Mouse (Mus musculus): ENCODE data around the gene Nedd9. TPM values are rescaled to one million over a fixed set of nuclear protein-coding genes. Genes with fewer than 3 reads are reported as not detected.

Gene Nedd9
- 17.2 and 20.9 TPM in 2 replicates for polyA plus RNA-seq (2016; fragmentation: Nextera tagmentation; extraction: Ambion mirVana)

GRCm38 (mm10) chr13:41486606-41487408, at the start of gene Nedd9:
Gene Nedd9, minus strand, starts transcription at chr13:41487362.
- 80% methylated on average over 15 of the region's 15 CpGs for WGBS
- H3K9me3 ChIP-seq: no peaks in the 10 kb centered on the region
- H3K27ac ChIP-seq: 0 out of 2 replicates have a peak within 1 kb of the TSS, but pooled peaks have one; percentile 8
- H3K27me3 ChIP-seq (ENCODE audit: insufficient read depth, poor library complexity, severe bottlenecking): peaks cover 21% of the 10 kb centered on the region
- H3K4me3 ChIP-seq: no peak within 1 kb of the TSS
- no peak for DNase-seq (ENCODE audit: low spot score)
- peaks cover 24% of the 10 kb centered on the region for H3K4me1 ChIP-seq (replicated peaks)
- H3K36me3 ChIP-seq: no peaks in the 10 kb centered on the region

- DNase-seq (ENCODE audit: low spot score): no peak
- Histone ChIP-seq H3K4me3 (no peak overlapping the region), H3K4me1 (replicated peaks) (no peaks in the 10 kb centered on the region), H3K9me3 (no peaks in the 10 kb centered on the region), H3K27me3 (ENCODE audit: insufficient read depth, poor library complexity, severe bottlenecking) (no peaks in the 10 kb centered on the region), H3K27ac (no peak overlapping the region), H3K36me3 (no peaks in the 10 kb centered on the region)
- WGBS: 85% methylated on average over 5 of the region's 5 CpGs
Measured at GRCm38 (mm10) chr13:41532625-41533024, 45.5 kb upstream of the Nedd9 start.

GRCm38 (mm10) chr13:41530326-41530725, 43.2 kb upstream of the Nedd9 start:
- no peak for DNase-seq (ENCODE audit: low spot score)
- Histone ChIP-seq H3K27me3 (ENCODE audit: insufficient read depth, poor library complexity, severe bottlenecking) (no peaks in the 10 kb centered on the region), H3K9me3 (no peaks in the 10 kb centered on the region), H3K36me3 (no peaks in the 10 kb centered on the region), H3K4me1 (replicated peaks) (no peaks in the 10 kb centered on the region), H3K4me3 (no peak overlapping the region), H3K27ac (no peak overlapping the region)

- Histone ChIP-seq H3K4me3 (no peak overlapping the region), H3K4me1 (replicated peaks) (no peaks in the 10 kb centered on the region), H3K9me3 (no peaks in the 10 kb centered on the region), H3K27ac (no peak overlapping the region), H3K27me3 (ENCODE audit: insufficient read depth, poor library complexity, severe bottlenecking) (no peaks in the 10 kb centered on the region), H3K36me3 (no peaks in the 10 kb centered on the region)
- WGBS: 96% methylated on average over 11 of the region's 11 CpGs
- DNase-seq (ENCODE audit: low spot score): no peak
Measured at GRCm38 (mm10) chr13:41524208-41524607, 37.0 kb upstream of the Nedd9 start.

- no peak overlapping the region for H3K27ac ChIP-seq
- 0 out of 2 replicates have a peak, but pooled peaks cover 3% of the 10 kb centered on the region for H3K4me1 ChIP-seq (replicated peaks)
- H3K36me3 ChIP-seq: no peaks in the 10 kb centered on the region
- H3K27me3 ChIP-seq (ENCODE audit: insufficient read depth, poor library complexity, severe bottlenecking): no peaks in the 10 kb centered on the region
- no peak overlapping the region for H3K4me3 ChIP-seq
- WGBS: 84% methylated on average over 4 of the region's 4 CpGs
- no peak for DNase-seq (ENCODE audit: low spot score)
- H3K9me3 ChIP-seq: no peaks in the 10 kb centered on the region
Measured at GRCm38 (mm10) chr13:41521296-41521695, 34.1 kb upstream of the Nedd9 start.

GRCm38 (mm10) chr13:41520549-41521161, 33.5 kb upstream of the Nedd9 start:
- H3K4me3 ChIP-seq: no peak overlapping the region
- 0 out of 2 replicates have a peak, but pooled peaks cover 3% of the 10 kb centered on the region for H3K4me1 ChIP-seq (replicated peaks)
- 90% methylated on average over 5 of the region's 5 CpGs for WGBS
- no peaks in the 10 kb centered on the region for H3K36me3 ChIP-seq
- no peaks in the 10 kb centered on the region for H3K9me3 ChIP-seq
- no peak for DNase-seq (ENCODE audit: low spot score)
- no peaks in the 10 kb centered on the region for H3K27me3 ChIP-seq (ENCODE audit: insufficient read depth, poor library complexity, severe bottlenecking)
- H3K27ac ChIP-seq: no peak overlapping the region

GRCm38 (mm10) chr13:41519792-41520191, 32.6 kb upstream of the Nedd9 start:
- H3K4me1 ChIP-seq (replicated peaks): 0 out of 2 replicates have a peak, but pooled peaks cover 8% of the 10 kb centered on the region
- H3K27ac ChIP-seq: no peak overlapping the region
- H3K9me3 ChIP-seq: no peaks in the 10 kb centered on the region
- no peak for DNase-seq (ENCODE audit: low spot score)
- H3K36me3 ChIP-seq: no peaks in the 10 kb centered on the region
- no peak overlapping the region for H3K4me3 ChIP-seq
- H3K27me3 ChIP-seq (ENCODE audit: insufficient read depth, poor library complexity, severe bottlenecking): no peaks in the 10 kb centered on the region
- 89% methylated on average over 4 of the region's 4 CpGs for WGBS

- H3K4me3 ChIP-seq: no peak overlapping the region
- no peaks in the 10 kb centered on the region for H3K27me3 ChIP-seq (ENCODE audit: insufficient read depth, poor library complexity, severe bottlenecking)
- WGBS: 94% methylated on average over 4 of the region's 4 CpGs
- H3K36me3 ChIP-seq: no peaks in the 10 kb centered on the region
- no peak overlapping the region for H3K27ac ChIP-seq
- no peaks in the 10 kb centered on the region for H3K9me3 ChIP-seq
- no peak for DNase-seq (ENCODE audit: low spot score)
- H3K4me1 ChIP-seq (replicated peaks): 0 out of 2 replicates have a peak, but pooled peaks cover 8% of the 10 kb centered on the region
Measured at GRCm38 (mm10) chr13:41517193-41517592, 30.0 kb upstream of the Nedd9 start.

- Histone ChIP-seq H3K4me3 (no peak overlapping the region), H3K36me3 (no peaks in the 10 kb centered on the region), H3K9me3 (no peaks in the 10 kb centered on the region), H3K27ac (no peak overlapping the region), H3K27me3 (ENCODE audit: insufficient read depth, poor library complexity, severe bottlenecking) (no peaks in the 10 kb centered on the region), H3K4me1 (replicated peaks) (peaks cover 16% of the 10 kb centered on the region)
- WGBS: 83% methylated on average over 4 of the region's 4 CpGs
- DNase-seq (ENCODE audit: low spot score): no peak
Measured at GRCm38 (mm10) chr13:41515749-41516148, 28.6 kb upstream of the Nedd9 start.

- no peaks in the 10 kb centered on the region for H3K9me3 ChIP-seq
- DNase-seq (ENCODE audit: low spot score): peak; percentile 34
- no peak overlapping the region for H3K27ac ChIP-seq
- H3K4me3 ChIP-seq: no peak overlapping the region
- no peaks in the 10 kb centered on the region for H3K27me3 ChIP-seq (ENCODE audit: insufficient read depth, poor library complexity, severe bottlenecking)
- peaks cover 19% of the 10 kb centered on the region for H3K4me1 ChIP-seq (replicated peaks)
- H3K36me3 ChIP-seq: no peaks in the 10 kb centered on the region
- WGBS: 64% methylated on average over 8 of the region's 8 CpGs
Measured at GRCm38 (mm10) chr13:41514918-41515317, 27.8 kb upstream of the Nedd9 start.

GRCm38 (mm10) chr13:41513456-41513855, 26.3 kb upstream of the Nedd9 start:
- Histone ChIP-seq H3K9me3 (no peaks in the 10 kb centered on the region), H3K4me1 (replicated peaks) (peaks cover 19% of the 10 kb centered on the region), H3K27ac (no peak overlapping the region), H3K27me3 (ENCODE audit: insufficient read depth, poor library complexity, severe bottlenecking) (no peaks in the 10 kb centered on the region), H3K4me3 (no peak overlapping the region), H3K36me3 (no peaks in the 10 kb centered on the region)
- DNase-seq (ENCODE audit: low spot score): no peak
- WGBS: 93% methylated on average over 3 of the region's 3 CpGs

- no peaks in the 10 kb centered on the region for H3K36me3 ChIP-seq
- DNase-seq (ENCODE audit: low spot score): no peak
- no peak overlapping the region for H3K4me3 ChIP-seq
- H3K4me1 ChIP-seq (replicated peaks): peaks cover 19% of the 10 kb centered on the region
- no peak overlapping the region for H3K27ac ChIP-seq
- 87% methylated on average over 4 of the region's 4 CpGs for WGBS
- H3K27me3 ChIP-seq (ENCODE audit: insufficient read depth, poor library complexity, severe bottlenecking): no peaks in the 10 kb centered on the region
- no peaks in the 10 kb centered on the region for H3K9me3 ChIP-seq
Measured at GRCm38 (mm10) chr13:41512243-41512642, 25.1 kb upstream of the Nedd9 start.

Measured in hindbrain, embryonic 10.5 days (tissue).